Mouse (Mus musculus): Measurements from ENCODE around the gene Haao.

DNA sequence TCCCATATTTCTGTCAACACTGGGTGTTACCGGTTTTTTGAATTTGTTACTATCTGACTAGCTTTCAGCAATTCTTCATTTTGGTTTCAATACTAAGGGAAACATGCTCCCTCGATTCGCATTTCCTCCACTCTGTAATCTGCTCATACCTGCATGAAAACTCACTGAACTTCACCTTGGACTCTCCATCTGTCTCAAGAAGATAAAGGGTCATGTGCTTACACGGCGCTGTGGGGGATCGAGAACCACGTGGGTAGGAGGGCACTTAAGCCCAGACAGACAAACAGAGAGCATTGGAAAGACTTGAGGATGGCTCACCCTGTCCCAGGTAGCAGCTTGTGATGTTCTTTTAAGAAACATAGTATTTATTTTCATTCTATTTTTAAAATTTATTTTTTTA, 10.7 kb upstream of the Haao start:
- TF ChIP-seq MAX (IDR thresholded peaks at IDR 0.05; ENCODE audit: low read depth): no peak
- no peak for TF ChIP-seq E2F4 (IDR thresholded peaks at IDR 0.05; ENCODE audit: insufficient read depth)
- no peak for TF ChIP-seq POLR2A (IDR thresholded peaks at IDR 0.05; ENCODE audit: insufficient read length, low read depth)
